Mouse (Mus musculus) v-Abl transformed pro-B cells (cell line): Measurements from ENCODE around the gene Gm5799.
"Not testable (repeated sequence)": the region's sequence is repeated elsewhere in the genome, so short reads cannot be mapped to it uniquely, and the experiment has no call there.

Source experiments
- in situ Hi-C, 2 experiments: fragments of 400-800 bp; cut with MboI; formaldehyde crosslinking; loops; one replicate each; pipeline ENCODE4 v1.15.1; 2025; ENCODE audit not compliant: unreplicated experiment in 2 of 2

Gm5799 gene

DNA sequence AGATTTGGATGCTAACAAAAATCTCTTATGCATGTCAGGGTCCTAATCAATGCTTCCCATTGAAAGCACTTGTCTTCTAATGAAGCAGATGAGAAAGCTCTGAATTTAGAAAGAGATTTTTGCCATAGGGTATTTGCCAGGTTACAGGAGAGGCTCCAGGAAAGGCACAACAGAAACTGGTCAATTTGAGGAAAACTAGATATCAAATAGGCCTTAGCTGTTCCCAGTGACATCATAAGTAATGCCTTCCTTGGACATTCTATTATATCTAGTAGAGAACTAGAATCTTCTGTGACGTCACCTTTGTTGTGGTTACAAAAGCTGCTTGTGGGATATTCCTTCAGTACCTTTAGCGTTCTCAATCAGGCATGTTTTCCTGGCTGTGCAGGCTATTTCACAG lies at the start of gene Gm5799:
Gene Gm5799, plus strand, starts transcription at position 301 of the 400 bp plus-strand sequence.
- in situ Hi-C loops = not testable (repeated sequence)

DNA sequence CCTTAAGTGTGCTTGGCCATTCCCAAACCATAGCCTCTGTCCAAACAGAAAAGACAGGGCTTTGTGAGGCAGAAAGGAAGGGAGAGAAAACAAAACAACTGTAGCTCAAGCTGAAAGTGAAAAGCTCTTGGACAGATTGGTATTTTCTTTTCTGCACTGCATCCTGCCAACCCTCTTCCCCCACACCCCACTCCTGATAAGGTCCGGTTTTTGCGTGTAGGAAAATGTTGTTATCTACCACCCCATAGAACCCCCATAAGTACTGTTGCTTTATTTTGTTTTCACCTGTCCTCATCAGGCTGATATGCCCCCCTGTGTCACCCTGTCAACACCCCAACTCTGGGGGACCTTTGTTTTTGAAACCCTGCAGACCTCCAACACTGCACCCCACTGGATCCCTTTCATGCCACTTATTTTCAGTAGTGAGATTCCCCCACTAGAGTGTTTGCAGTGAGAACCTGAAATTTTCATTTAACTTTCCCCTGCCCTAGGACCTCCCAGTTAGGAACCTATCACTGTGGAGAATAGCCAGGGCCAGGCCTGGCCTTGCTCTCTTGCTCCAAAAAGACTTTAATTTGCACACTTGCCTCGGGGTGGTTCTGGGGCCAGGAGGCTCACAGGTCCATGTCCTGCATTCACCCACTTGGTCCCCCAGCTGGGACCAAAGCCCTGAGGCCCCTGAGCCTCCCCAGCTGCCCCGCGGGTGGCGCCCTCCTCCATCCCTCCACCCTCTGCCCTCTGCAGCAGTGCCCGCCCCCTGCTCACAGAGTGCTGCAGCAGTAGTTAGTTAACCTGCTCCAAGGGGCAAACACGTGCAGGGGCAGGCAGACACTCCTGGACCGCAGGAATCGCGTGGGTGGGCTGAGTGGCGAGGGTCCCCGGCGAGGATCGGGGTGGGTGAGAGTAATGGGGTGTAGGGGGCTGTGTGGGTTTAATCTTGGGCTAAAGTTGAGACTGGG lies 12.0 kb upstream of the Gm5799 start:
- in situ Hi-C loops = not testable (repeated sequence)

DNA sequence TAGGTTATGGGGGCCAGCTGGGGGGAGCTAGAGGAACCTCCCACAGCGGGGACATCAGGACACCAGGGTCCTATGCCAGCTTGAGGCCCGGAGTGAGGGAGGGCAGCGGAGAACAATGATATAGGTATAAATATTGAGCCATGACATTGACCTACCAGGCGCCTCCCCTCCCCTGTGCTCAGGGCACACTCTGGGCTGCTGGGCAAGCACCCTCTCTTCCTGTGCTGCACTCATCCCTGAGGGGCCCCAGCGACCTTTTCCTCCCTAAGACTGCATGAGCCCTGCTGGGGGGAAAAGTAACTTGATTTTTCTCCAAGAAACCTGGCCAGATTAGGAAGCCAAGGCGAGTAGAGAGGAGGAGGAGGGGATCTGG lies 11.4 kb upstream of the Gm5799 start:
- in situ Hi-C loops = not testable (repeated sequence)

DNA sequence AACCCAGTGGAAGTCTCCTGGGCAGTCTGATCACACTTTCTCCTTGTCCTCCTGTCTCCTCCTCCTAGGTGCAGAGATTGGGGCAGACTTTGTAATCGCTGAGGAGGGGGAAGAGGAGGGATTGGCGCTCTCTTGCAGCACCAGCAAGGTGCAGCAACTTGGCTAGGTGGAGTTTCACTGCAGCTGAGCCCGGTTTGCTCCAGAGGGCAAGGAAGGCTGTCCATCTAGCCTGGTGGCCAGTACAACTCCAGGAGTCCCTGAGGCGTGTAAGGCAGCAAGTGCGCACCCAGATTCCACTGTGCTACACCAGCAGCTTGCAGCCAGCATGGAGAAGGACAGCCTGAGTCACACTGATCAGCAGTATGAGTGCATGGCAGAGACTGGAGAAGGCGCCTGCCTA lies 11.0 kb upstream of the Gm5799 start:
- in situ Hi-C loops = not testable (repeated sequence)

DNA sequence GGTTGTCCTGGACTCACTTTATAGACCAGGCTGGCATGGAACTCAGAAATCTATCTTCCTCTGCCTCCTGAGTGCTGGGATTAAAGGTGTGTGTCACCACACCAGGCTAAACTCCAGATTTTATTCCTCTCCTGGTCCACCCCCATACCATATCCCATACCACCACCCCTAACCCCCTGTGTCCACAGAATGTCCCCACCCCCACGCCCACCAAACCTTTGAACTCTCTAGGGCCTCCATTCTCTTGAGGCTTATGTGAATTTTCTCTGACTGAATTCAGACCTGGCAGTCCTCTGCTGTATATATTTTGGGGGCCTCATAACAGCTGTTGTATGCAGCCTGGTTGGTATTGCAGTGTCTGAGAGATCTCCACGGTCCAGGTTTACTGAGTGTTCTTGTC lies 5.2 kb upstream of the Gm5799 start:
- in situ Hi-C loops = not testable (repeated sequence)

DNA sequence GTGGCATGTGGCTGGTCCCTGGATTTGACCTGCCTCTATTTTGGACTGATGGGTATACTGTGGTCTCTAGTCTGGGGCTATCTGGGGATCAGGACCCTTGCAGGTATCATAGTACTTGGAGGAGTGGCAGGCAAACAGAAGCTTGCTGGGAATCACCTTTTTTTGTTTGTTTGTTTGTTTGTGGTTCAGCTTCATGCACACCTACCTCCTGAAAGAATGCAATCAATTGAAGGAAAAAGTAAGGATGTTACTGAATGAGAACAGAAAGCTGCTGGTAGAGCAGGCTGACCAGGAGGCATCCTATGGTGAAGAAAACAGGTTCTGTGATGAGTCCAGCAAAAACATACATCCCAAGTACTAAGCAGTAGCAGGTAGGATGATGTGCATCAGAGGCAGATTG lies 2.9 kb downstream of the Gm5799 start:
- in situ Hi-C loops = not testable (repeated sequence)

DNA sequence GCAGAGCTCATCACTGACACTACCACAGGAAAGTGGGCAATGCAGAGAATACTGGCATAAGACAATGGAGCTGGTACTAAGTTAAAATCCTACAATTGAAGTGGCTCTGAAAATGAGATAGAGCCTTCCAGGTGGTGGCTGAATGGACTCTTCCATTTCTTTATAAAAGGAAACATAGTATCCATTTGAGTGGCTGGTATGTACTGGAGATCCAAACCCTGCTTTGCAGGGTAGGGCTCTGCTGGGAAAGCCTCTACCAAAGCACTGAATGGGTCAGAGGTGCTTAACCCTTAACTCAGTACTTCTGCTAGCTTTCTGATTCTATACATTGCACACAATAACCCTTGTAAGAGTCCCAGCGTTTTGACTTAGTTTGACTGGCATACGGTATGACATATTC lies 8.9 kb downstream of the Gm5799 start:
- in situ Hi-C loops = not testable (repeated sequence)

DNA sequence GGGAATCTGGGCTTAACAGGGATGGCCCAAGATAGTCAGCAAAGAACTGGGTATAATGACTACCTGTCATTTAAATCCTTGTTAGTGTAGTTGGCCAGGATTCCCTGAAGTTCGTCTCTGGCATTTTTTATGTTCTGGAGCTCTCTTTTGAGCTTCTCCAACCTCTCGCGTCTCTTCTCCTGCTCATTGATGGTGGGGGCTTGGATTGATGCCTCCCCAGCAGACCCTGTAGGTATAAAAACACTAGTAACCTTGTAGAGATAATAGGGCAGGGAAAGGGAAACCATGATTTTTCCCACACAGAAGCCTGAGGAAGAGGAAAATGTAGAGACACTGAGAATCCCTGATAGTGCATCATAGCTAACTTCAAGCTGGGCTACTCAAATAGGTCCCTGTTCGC lies 34.6 kb downstream of the Gm5799 start:
- in situ Hi-C loops = not testable (repeated sequence)

DNA sequence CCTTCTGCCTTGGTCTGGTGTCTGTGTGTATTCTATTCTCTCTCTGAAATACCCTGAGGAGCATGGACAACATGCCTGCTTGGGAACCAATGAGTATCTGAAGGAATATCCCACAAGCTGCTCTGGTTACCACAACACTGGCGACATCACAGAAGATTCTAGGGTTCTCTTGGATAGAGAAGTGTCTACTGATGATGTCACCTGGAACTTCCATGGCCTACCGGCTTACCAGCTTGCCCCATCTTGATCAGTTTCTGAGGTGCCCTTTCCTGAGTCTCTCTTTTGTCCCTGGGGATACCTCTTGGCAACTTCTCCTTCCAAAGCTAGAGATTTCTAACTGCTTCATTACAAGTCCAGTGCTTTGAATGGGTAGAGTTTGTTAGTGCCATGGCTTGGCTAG lies 35.7 kb downstream of the Gm5799 start, which contains the start of gene Gm17654:
Gene Gm17654, minus strand, starts transcription at position 101 of the 400 bp plus-strand sequence.
- in situ Hi-C loops = not testable (repeated sequence)
